Mouse (Mus musculus) left cerebral cortex, adult 18-20 months (tissue): ENCODE results near the gene Cacnb4. TPM values are rescaled to one million over a fixed set of nuclear protein-coding genes. Genes with fewer than 3 reads are reported as not detected.

ENCODE experiments used
- DNase-seq, 2 experiments: peaks; one replicate each; pipeline ENCODE4 v3.0.0; 2021 to 2022; ENCODE audit warnings: low spot score in 2 of 2, mixed read lengths in 1 of 2
- long read RNA-seq, 2 experiments: library from polyadenylated mRNA; stranded (forward); transcript quantifications; one replicate each; pipeline ENCODE4 v2.0.0; 2021
- total RNA-seq, 2 experiments: library from RNA; stranded (reverse); gene quantifications; 2 replicates each; pipeline ENCODE4 v1.2.3; 2021

Cacnb4 gene
- 100 to 1,000 TPM; 159 to 162 TPM for total RNA-seq
- long read RNA-seq, experiment 1, full-length matches to known transcripts = 14 of 50 reads
- long read RNA-seq, experiment 1, partial matches to known transcripts = 3 of 50 reads
- long read RNA-seq, experiment 1, other reads (novel, unspliced or antisense) = 33 of 50 reads
- long read RNA-seq, experiment 2, full-length matches to known transcripts = 11 of 55 reads
- long read RNA-seq, experiment 2, partial matches to known transcripts = 9 of 55 reads
- long read RNA-seq, experiment 2, other reads (novel, unspliced or antisense) = 35 of 55 reads

DNA sequence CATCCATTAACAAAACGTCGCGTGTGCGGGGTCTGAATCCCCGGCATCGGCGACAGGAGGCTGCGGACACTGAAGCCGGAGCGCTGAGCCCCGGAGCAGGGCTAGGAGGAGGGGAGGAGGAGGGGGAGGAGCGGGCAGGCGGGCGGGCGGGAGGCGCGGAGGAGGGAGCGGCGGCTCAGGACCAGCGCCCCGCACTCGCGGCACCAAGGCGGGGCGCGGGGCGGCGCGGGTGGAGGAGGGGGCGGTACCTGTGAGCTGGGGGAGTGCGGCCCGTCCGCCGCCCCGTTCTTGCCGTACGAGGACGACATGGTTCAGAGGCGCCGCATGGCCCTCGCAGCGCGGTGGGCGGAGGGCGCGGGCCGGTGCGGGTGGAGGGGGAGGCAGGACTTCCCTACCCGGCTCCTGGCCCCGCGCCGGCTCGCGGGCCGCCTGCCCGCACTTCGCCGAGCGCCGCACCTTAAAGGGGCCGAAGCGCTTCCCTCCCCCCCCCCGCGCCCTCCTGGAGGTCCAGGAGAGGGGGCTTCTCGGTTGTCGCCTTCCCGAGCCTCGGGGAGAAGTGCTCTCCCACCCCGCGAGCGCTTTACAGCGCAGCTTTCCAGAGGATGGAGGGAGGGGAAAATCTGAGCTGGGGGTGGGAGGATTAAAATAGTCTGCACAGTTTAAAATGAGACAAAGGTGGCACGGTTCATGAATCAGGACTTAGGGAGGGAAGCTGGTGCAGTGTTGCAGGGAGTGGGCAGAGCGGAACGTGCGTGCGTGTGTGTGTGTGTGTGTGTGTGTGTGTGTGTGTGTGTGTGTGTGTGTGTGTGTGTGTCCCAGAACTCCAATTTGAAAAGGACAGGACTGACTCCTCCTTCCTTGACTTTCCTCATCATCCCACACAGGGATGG lies at the start of gene Cacnb4:
Gene Cacnb4, minus strand, starts transcription at position 809 of the 890 bp plus-strand sequence.
- peak; percentile 47 to 62 for DNase-seq

DNA sequence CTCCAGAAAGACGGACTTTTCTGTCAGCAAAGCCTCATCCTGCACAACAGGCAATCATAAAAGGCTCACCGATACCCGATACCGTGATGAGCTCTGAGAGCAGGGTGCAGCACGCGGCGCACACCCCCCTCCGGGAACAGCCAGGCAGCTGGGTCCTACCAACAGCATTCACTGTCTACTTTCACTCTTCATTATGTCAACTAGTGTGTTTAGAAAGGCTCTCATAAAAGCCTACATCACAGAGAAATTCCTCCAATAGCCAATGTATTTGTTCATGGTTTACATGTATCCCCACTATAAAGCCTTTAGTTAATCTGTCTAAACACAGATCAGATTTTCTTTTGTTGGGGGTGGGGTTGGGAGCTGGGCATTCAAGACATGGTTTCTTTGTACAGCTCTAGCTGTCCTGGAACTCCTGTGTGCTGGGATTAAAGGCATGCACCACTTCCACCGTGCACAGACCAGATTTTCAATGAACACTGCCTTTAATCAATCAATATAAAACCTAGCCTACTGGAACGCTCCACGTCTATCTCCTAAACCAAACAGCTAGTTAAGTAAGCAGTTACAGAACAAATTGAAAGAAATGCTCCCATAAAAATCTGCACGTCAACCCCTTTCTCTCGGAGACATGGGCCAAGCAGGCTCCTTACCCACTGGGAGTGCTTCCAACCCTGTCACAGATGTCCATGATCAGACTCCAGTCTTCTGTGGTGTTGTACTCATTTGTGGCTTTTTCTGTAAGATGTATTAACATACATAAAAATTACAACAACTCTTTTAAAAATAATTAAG lies 43.8 kb upstream of the Cacnb4 start:
- DNase-seq = no peak

DNA sequence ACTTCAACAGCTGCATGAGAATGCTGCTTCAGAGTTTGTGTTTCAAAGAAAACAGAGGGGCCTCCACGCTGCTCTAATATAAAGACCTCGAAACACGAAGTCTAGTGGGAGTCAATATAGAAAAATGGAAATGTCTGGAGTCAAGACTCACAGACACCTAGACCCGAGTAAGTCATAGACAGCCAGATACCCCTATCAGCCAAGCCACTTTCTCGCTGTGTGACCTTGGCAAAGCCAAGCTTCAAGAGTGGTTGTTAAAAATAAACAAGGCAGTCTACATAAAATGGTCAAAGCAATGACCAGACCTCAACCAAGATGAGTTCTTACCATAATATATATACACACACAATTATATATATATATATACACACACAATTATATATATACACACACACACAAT lies 40.4 kb upstream of the Cacnb4 start:
- no peak for DNase-seq

DNA sequence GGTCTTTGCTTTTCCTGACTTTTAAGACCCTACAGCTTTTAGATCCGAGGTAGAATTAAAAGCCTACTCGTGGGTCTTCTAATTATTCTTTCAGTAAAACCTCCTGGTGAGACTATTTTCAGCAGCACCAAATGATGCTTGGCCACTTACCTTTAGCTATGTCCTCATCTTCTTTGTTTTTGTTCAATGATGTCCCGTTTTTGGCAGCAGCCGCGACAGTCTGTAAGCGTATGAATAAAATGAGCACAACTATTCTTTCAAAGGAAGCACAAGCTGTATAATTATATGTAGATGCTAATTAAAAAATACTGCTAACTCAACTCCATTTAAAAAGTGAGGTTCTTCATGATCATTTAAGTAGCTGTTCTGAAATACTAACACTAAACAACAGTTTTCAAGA lies 38.9 kb upstream of the Cacnb4 start:
- no peak for DNase-seq

DNA sequence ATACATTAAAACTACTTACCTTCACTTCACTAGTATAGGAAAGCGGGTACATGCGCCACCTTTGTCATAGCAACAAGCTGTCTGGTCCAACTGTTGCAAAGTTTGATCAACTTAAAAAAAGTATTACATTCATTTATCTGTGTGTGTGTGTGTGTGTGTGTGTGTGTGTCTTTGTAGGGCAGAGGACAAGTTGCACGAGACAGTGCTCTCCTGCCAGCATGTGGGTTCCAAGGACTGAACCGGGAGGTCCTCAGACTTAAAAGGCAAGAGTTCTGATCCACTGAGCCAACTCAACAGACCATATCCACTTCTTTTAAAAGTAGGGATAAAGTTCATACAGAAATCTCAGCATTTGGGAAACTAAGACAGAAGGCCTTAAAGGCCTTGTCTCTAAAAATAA lies 37.5 kb upstream of the Cacnb4 start:
- no peak for DNase-seq

DNA sequence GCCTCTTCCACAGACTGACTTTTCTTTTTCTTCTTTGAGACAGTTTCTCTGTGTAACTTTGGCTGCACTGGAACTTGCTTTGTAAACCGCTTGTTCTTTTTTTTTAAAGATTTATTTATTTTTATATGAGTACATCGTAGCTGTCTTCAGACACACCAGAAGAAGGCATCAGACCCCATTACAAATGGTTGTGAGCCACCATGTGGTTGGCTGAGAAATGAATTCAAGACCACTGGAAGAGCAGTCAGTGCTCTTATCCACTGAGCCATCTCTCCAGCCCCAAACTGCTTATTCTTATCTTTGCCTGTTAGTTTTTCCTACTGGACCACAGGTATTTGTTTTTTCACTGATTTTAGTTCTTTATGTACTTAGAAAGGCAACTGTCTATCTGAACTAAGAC lies 34.2 kb upstream of the Cacnb4 start:
- no peak for DNase-seq

DNA sequence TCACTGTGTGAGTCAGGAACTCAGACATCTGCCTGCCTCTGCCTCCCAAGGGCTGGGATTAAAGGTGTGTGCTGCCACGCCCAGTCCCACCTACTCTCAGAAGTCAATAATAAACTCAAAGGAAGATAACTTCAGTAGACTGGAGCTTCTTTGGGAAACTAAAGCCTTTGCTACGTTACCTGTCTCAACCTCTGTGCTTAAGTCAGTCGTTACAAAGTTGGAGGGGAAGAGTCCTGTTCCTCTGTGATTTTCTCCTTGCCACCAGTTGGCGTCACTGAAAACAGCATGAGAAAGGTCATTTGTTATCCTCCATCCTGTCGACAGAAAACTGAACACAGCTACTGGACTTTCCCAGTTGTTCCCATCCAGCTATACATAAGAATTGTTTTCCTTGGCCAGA lies 32.8 kb upstream of the Cacnb4 start:
- DNase-seq = no peak

DNA sequence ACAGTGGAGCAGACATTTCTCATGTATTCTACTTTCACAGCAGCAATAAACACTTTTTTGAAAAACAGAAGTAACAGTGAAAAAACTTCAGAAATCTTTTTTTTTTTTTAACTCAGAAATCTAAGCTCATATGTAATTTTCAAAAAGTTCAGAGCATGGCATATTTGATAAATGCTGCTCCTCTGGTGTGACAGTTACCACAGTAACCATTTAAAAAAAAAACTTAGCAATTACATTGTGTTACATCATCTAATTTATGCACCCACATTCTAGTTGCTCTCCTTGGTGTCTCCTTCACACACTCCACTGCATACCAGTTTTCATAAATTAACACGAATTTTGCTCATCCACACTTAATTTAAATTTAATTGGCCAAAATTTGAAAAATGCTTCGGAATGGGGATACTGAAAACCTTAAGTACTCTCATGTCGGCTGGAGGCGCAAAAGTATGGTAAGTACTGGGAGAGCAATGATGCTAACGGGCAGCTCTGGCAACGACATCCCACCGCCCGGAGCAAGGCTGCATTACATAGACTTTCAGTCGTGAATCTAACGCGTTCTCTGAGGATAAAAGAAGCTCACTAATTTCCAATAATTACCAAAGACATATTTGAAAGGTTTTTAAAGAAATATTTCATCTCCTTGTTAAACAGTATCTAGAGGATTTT lies 24.9 kb upstream of the Cacnb4 start:
- no peak for DNase-seq

DNA sequence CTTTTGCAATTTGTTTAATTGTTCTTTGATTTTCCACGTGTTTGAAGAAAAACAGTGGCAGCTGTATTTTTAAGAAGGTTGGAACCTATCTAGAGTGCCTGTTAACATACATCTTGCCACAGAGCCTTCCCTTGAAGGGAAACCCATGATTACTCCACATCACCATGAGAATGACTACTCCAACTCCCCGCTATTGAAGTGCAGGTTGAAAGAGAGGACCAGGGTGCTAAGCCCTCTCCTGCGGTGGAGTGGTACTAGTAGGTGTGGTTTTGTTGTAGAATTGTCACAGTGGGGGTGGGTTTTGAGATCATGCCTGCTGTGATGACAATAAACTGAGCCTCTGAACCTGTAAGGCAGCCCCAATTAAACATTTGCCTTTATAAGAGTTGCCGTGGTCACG lies 23.7 kb upstream of the Cacnb4 start:
- no peak for DNase-seq

DNA sequence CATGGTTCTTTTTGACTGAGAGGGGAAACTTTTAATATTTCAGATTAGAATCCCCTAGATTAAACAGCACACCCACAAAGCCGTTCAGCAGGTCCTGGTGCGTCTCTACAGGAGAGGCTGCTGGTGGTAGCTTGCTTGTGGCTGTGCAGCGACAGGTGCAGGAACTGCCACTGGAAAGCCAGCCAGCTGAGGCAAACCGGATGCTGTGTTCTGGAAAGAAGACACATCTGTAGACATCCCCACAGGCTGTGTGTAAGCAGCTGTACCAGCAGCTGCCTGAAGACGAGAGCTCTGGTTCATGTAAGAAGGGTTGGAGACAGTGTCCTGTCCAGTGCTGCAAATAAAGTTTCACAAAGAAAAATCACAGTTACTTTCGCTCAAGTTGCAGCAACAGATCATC lies 18.0 kb upstream of the Cacnb4 start:
- no peak for DNase-seq

DNA sequence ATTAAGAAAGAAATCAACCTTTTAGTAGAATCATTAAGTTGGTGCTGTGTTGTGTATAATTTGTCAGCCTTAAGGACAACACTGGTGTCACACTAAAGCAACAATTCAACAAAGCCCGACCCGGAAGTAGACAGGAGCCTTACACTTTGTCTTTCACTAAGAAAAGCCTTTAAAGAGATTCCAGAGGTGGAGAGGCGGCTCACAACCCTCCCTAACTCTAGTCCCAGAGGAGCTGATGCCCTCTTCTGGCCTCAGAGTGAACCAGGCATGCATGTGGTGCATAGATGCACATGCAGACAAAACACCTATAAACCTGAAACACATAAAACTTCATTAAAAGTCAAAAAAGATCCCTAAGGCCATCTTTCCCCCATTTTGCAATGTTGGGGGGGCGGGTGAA lies 15.1 kb upstream of the Cacnb4 start:
- DNase-seq = no peak

DNA sequence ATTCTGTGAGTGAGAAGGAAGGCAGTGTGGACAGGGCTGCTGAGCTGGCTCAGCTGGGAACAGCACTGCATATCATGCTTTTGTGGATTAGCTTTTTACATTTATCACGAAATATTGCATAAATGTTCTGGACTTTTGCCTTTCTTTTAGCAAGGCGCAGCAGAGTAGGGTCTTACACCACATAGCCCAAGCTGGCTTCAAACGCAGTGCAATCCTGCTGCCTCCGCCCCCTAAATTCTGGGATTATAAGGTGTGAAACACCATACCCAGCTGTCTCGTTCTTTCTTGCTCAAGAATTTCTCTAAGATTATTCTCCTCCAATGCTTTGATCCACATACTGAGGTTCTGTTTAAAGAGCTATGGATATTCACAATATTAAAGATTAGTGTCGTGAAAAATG lies 10.0 kb upstream of the Cacnb4 start:
- no peak for DNase-seq

DNA sequence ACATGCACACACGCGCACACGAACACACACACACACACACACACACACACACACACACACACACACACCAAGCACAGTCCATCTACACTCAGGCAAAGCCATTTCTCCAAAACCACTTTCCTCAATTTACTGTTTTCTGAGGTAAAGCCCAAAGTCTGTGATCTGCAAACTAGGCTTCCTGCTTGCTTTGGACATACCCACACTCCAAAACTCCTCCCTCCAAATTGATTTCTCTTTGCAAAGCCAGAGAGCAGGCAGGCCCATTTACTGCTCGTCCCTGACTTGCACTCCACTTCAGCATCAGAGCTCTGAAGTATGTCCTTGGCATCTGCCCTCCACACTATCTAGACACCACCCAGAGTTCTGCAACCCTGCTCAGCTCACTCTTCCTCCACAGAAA lies 958 bp upstream of the Cacnb4 start:
- no peak for DNase-seq

DNA sequence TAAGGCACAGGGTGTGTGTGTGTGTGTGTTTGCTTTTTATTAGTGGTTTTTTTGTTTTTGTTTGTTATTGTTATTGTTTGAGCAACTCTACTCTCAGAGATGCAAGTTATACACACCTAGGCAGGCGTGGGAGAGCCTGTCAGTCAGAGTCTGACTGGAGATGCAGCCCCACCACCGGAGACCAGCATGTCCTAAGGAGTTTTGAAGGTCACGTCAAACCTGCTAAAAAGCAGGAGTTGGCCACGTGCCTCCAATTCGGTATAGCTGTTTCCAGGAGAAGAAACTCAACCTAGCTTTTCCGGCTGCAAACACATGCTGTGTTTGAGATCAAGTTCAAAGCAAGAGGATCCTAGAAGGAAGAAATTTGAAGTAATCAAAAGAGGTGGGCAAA lies 277 bp upstream of the Cacnb4 start:
- no peak for DNase-seq

DNA sequence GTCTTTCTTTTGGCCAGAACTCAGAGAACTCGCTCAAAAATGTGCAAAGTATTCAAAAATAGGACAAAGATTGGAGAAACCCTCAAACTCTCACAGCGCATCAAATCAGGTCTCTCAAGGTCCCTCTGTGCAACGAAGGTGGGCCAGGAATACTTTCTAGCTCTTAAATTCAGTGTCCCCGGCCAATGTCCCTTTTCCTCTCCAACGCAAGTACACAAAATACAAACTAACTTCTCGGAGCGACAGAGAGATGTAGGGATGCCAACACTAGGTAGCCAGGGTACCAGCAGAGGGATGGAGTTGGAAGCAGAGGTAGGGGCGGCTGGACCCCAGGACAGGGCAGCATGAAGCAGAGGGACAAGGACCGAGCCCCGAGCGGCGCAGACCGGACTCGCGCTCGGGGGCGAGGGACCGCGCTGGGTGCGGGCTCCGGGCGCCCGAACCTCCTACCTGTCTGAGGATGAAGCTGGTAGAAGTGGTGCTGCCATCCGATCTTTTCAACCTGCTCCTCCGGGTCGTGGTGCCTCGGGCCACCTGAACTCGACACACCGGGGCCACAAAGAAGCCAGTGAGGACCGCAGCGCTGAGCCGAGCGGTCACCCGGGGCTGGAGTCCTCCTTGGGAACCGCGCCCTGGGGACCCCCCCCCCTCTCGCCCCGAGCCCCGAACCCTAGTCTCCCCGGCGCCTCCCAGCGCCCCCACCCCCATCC lies 1.2 kb downstream of the Cacnb4 start:
- no peak for DNase-seq

DNA sequence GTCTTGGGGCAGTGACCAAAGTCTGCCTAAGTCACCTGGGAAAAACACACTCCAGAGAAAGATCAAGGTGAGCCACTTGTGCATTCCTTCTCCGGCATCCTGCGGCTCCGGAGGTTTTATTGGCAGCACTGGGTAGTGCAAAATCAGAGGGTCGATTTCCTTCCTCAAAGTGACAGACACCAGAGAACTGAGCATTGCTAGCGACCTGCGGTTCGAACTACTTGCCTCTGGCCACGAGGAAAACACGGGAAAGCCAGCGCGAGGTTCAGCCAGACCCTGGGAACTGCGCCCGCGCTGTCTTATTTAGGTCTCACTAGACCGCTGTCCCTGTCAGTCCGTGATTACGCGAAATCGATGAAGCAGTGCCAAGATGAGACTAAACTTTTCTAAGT lies 1.7 kb downstream of the Cacnb4 start:
- peak; percentile 28 to 49 for DNase-seq

DNA sequence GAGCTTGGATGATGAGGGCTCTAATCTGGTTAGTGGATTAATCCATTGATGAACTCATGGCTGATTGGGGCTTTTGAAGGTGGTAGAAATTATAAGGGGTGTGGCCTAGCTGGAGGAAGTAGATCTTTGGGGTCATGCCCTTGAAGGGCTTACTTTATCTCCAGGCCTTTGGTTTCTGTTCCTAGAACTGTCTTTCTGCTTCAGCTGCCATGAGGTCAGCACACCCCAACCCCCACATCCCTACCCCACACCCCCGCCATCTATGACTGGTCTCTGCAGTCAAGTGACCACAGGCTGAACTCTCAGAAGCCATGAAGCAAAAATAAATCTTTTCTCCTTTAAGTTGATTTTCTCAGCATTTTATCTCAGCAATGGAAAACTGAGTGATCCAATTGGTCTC lies 3.5 kb downstream of the Cacnb4 start:
- DNase-seq = no peak

DNA sequence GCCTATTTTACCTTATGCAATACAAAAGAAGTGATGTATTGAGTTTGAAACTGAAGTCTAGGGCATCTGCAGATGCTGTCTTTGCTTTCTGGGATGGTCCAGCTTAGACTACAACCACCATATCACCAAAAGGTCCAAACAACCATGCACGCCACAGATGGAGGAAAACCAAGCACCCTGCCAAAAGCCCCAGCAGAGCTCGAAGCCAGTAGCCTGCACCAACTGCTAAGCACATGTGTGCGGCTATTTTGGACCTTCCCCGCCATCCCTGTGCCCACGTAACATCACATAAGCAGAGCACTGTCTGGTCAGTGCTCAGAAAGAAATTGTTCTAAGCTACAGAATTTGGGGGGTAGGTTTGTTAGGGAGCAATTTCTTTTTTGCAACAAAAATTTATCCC lies 5.9 kb downstream of the Cacnb4 start:
- DNase-seq = peak; percentile 67 to 78

DNA sequence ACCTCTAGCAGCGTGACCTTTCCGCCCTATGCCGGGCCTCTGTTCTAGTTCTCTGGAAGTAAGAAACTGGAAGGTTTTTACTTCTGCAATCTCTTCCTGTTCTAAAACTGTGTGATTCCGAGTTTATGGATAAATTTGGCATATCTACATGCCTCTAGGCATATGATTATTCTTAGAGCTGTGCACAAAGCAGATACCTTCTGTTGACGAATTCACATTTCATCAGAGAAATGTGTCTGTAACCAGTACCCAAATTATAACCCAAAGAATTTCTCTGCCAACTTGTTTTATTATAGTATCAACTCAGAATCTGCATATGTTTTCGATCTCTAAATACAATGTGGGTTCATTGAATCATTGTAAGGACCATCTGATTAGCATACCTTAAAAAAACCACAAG lies 8.2 kb downstream of the Cacnb4 start:
- no peak for DNase-seq

DNA sequence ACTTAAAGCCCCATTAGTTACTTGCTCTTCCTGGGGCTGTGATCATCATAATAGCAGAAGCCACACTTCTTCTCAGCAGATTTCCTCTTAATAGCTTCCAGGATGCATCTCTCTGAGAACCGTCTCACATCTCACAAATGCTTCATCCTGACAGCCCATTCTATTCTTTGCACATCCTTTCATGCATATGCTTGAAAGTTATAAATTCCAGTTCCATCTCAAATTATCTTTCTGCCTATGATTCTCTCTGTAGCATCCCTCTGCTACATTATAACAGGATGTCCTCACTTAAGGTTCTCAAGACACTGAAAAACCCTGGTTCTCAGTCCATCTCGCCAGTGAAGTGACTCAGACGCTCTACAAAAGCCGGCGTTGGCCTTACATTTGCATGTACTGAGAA lies 19.9 kb downstream of the Cacnb4 start:
- no peak for DNase-seq

DNA sequence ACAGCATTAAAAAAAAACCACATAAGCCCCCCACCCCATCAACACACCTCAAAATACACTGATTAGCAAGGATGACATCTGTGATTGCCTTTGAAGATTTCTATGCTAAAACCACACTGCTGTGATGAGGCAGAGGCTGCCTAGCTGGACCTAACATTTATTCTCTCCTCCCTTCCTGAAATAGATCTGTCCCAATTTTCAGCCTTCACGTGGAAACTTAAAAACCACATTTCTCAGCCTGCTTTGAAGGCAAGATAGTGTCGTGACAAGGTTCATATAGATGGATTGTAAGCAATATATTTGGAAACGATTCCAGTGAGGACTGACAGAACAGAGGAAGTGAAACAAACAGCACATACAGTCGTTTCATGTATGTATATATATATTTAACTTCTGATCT lies 22.1 kb downstream of the Cacnb4 start:
- DNase-seq = no peak
